Mouse (Mus musculus) CH12.LX (cell line): Measurements from ENCODE around the gene Cped1. TPM values are rescaled to one million over a fixed set of nuclear protein-coding genes. Genes with fewer than 3 reads are reported as not detected.

Experiments
- DNase-seq: peaks from one replicate; pipeline ENCODE4 v3.0.0-alpha.2; 2013; ENCODE audit errors: extremely low read depth
- H3K27ac ChIP-seq: 2 replicates; pipeline ENCODE4 v1.5.1; 2012; ENCODE audit warnings: low read depth, mild to moderate bottlenecking, control low read depth, moderate library complexity; ENCODE audit not compliant: insufficient read depth
- H3K27me3 ChIP-seq: replicated peaks from 2 replicates; pipeline ENCODE3; 2012; ENCODE audit warnings: inconsistent platforms
- H3K36me3 ChIP-seq, 2 experiments: replicated peaks in 1 of 2; 2 replicates each; pipeline versions ENCODE3 to v1.6.1; 2012; ENCODE audit warnings: inconsistent platforms in 1 of 2, low read length in 1 of 2, mild to moderate bottlenecking in 1 of 2, mixed read lengths in 1 of 2, moderate library complexity in 1 of 2; ENCODE audit not compliant: control insufficient read depth in 1 of 2, insufficient read depth in 1 of 2
- H3K4me1 ChIP-seq, 2 experiments: 2 replicates each; pipeline ENCODE4 v1.6.1; 2012; ENCODE audit warnings: inconsistent platforms in 1 of 2, moderate library complexity in 1 of 2; ENCODE audit not compliant: insufficient read depth in 2 of 2, control insufficient read depth in 1 of 2
- H3K4me2 ChIP-seq: 2 replicates; pipeline ENCODE4 v1.6.1; 2012; ENCODE audit warnings: low read depth, mild to moderate bottlenecking, control low read depth; ENCODE audit not compliant: poor library complexity, insufficient read depth, severe bottlenecking
- H3K4me3 ChIP-seq, 3 experiments: fragments of 150-350 bp in 1 of 3; sonication (generic) in 1 of 3; replicated peaks in 1 of 3; 2 replicates each; pipeline versions ENCODE3 to v1.5.1; 2011 to 2012; ENCODE audit warnings: low read depth in 2 of 3, low read length in 2 of 3, mild to moderate bottlenecking in 2 of 3, moderate library complexity in 2 of 3, control low read depth in 1 of 3, improper control_type of control experiment in 1 of 3, inconsistent platforms in 1 of 3, mixed read lengths in 1 of 3; ENCODE audit not compliant: poor library complexity in 1 of 3
- H3K79me2 ChIP-seq: replicated peaks from 2 replicates; pipeline ENCODE4 v1.6.1; 2012; ENCODE audit warnings: mild to moderate bottlenecking, moderate library complexity; ENCODE audit not compliant: control insufficient read depth, poor library complexity, insufficient read depth, severe bottlenecking; ENCODE audit errors: extremely low read depth
- H3K9ac ChIP-seq: 2 replicates; pipeline ENCODE4 v1.6.1; 2012; ENCODE audit warnings: low read depth, mild to moderate bottlenecking, control low read depth, moderate library complexity; ENCODE audit not compliant: insufficient read depth
- H3K9me3 ChIP-seq: replicated peaks from 2 replicates; pipeline ENCODE3; 2012; ENCODE audit warnings: low read length, inconsistent platforms, mixed read lengths
- BHLHE40 ChIP-seq: IDR thresholded peaks from 2 replicates; pipeline ENCODE4 v1.6.1; 2011; ENCODE audit warnings: mild to moderate bottlenecking, low read depth, low read length, improper control_type of control experiment
- CHD2 ChIP-seq: IDR thresholded peaks from 2 replicates; pipeline ENCODE4 v1.6.1; 2011; ENCODE audit warnings: low read length, improper control_type of control experiment
- CTCF ChIP-seq, 2 experiments: IDR thresholded peaks in 1 of 2; conservative IDR thresholded peaks in 1 of 2; 2 replicates each; pipeline ENCODE4 v1.5.1; 2011 to 2012; ENCODE audit warnings: low read depth in 2 of 2, low read length in 2 of 2, improper control_type of control experiment in 1 of 2, inconsistent platforms in 1 of 2, mild to moderate bottlenecking in 1 of 2, moderate library complexity in 1 of 2
- EP300 ChIP-seq: IDR thresholded peaks from 2 replicates; pipeline ENCODE4 v1.6.1; 2011; ENCODE audit warnings: low read length, improper control_type of control experiment
- GABPA ChIP-seq: IDR thresholded peaks from 2 replicates; pipeline ENCODE4 v1.6.1; 2012; ENCODE audit warnings: low read depth, low read length, improper control_type of control experiment, inconsistent platforms; ENCODE audit not compliant: insufficient replicate concordance
- IRF4 ChIP-seq: IDR thresholded peaks from 2 replicates; pipeline ENCODE4 v1.6.1; 2014; ENCODE audit warnings: low read depth, mild to moderate bottlenecking, inconsistent platforms, low read length, improper control_type of control experiment
- JUN ChIP-seq: IDR thresholded peaks from 2 replicates; pipeline ENCODE4 v1.6.1; 2011; ENCODE audit warnings: low read depth, mild to moderate bottlenecking, low read length, improper control_type of control experiment, moderate library complexity; ENCODE audit not compliant: insufficient read depth
- JUND ChIP-seq: conservative IDR thresholded peaks from 2 replicates; pipeline ENCODE4 v1.6.1; 2011; ENCODE audit warnings: low read depth, low read length, improper control_type of control experiment
- KAT2A ChIP-seq: IDR thresholded peaks from 2 replicates; pipeline ENCODE4 v1.6.1; 2012; ENCODE audit warnings: low read length, improper control_type of control experiment, inconsistent platforms; ENCODE audit not compliant: insufficient replicate concordance
- MEF2A ChIP-seq: IDR thresholded peaks from 2 replicates; pipeline ENCODE4 v1.6.1; 2014; ENCODE audit warnings: low read depth, mild to moderate bottlenecking, inconsistent platforms, low read length, improper control_type of control experiment, borderline replicate concordance
- MYC ChIP-seq: IDR thresholded peaks from 2 replicates; pipeline ENCODE4 v1.6.1; 2011; ENCODE audit warnings: low read depth, mild to moderate bottlenecking, improper control_type of control experiment, low read length
- NELFE ChIP-seq: IDR thresholded peaks from 2 replicates; pipeline ENCODE4 v1.6.1; 2011; ENCODE audit warnings: low read depth, low read length, improper control_type of control experiment
- POLR2AphosphoS2 ChIP-seq: IDR thresholded peaks from 2 replicates; pipeline ENCODE4 v1.6.1; 2011; ENCODE audit warnings: low read depth, low read length, improper control_type of control experiment
- RAD21 ChIP-seq: IDR thresholded peaks from 2 replicates; pipeline ENCODE4 v1.6.1; 2011; ENCODE audit warnings: low read depth, mild to moderate bottlenecking, low read length, improper control_type of control experiment, moderate library complexity
- TCF12 ChIP-seq: IDR thresholded peaks from 2 replicates; pipeline ENCODE4 v1.6.1; 2014; ENCODE audit warnings: low read depth, mild to moderate bottlenecking, inconsistent platforms, low read length, improper control_type of control experiment
- UBTF ChIP-seq: IDR thresholded peaks from 2 replicates; pipeline ENCODE4 v1.6.1; 2012; ENCODE audit warnings: low read depth, mild to moderate bottlenecking, inconsistent platforms, low read length, improper control_type of control experiment, moderate library complexity
- USF2 ChIP-seq: conservative IDR thresholded peaks from 2 replicates; pipeline ENCODE4 v1.6.1; 2011; ENCODE audit warnings: low read depth, low read length, improper control_type of control experiment
- ZC3H11A ChIP-seq: IDR thresholded peaks from 2 replicates; pipeline ENCODE4 v1.6.1; 2012; ENCODE audit warnings: low read depth, mild to moderate bottlenecking, inconsistent platforms, low read length, improper control_type of control experiment
- ZMIZ1 ChIP-seq: IDR thresholded peaks from 2 replicates; pipeline ENCODE4 v1.6.1; 2012; ENCODE audit warnings: low read depth, mild to moderate bottlenecking, inconsistent platforms, low read length, improper control_type of control experiment
- dilution Hi-C: fragments of 300-500 bp; cut with MboI; formaldehyde crosslinking; loops from 2 replicates; pipeline ENCODE4 v1.14.3; 2020; ENCODE audit warnings: low sequenced_read_pairs; ENCODE audit not compliant: extremely low pct_unique_long_range_greater_than_20kb, extremely low pct_ligation_motif_present
- in situ Hi-C: fragments of 300-500 bp; cut with MboI; formaldehyde crosslinking; loops from 3 replicates; pipeline ENCODE4 v1.14.3; 2019; ENCODE audit warnings: low sequenced_read_pairs, low pct_ligation_motif_present, low pct_unique_long_range_greater_than_20kb, mixed read lengths
- polyA plus RNA-seq: library from polyadenylated mRNA; unstranded; fragments of >175 nt; gene quantifications from 2 replicates; pipeline ENCODE4 v1.2.1, GENCODE M21; 2012; ENCODE audit warnings: low read depth; ENCODE audit not compliant: insufficient read length
- total RNA-seq, 2 experiments: library from RNA; depleted of rRNA; stranded (reverse); fragments of 300-350 nt in 1 of 2; fragments of >200 nt in 1 of 2; gene quantifications; 2 replicates each; pipeline ENCODE4 v1.2.3; 2012 to 2014

Cped1 gene
- total and polyA plus RNA-seq, 3 experiments = 0.51 to 6.8 (median 1.1) TPM

- peak overlapping the region; percentile 29; the same call in 1 of the 2 replicates for H3K9ac ChIP-seq
- in situ Hi-C loops = no loop called here
- peaks cover 0 to 5% of the 10 kb centered on the region in 2 experiments; a peak in 1 of 4 replicates for H3K4me1 ChIP-seq
- dilution Hi-C loops = no loop called here
- no peak for DNase-seq
- no peaks in the 10 kb centered on the region for H3K27me3 ChIP-seq
- peak overlapping the region in 1 of 3 experiments; percentile 50 for H3K4me3 ChIP-seq
- H3K79me2 ChIP-seq = no peaks in the 10 kb centered on the region
- H3K9me3 ChIP-seq = no peaks in the 10 kb centered on the region
- H3K27ac ChIP-seq = no peak overlapping the region
- no peaks in the 10 kb centered on the region for H3K36me3 ChIP-seq
- TF ChIP-seq CTCF (conservative IDR thresholded peaks at IDR 0.05 in 1 of 2, IDR thresholded peaks at IDR 0.05 in 1 of 2; ENCODE audit: low read depth in 2 of 2, low read length in 2 of 2) = no peak
- TF ChIP-seq GABPA = no peak
- no peak for TF ChIP-seq ZC3H11A
- TF ChIP-seq UBTF = no peak
- no peak for TF ChIP-seq ZMIZ1
- no peak for TF ChIP-seq TCF12
- peak; percentile 53; the same call in 1 of the 2 replicates for TF ChIP-seq BHLHE40
- TF ChIP-seq EP300 = no peak
- no peak for TF ChIP-seq MYC
- TF ChIP-seq NELFE = no peak
- peak; percentile 41; the same call in 1 of the 2 replicates for TF ChIP-seq IRF4
- TF ChIP-seq, all 38 proteins: peak for 2
- H3K4me2 ChIP-seq = peak overlapping the region; percentile 83
These were observed 24.5 kb downstream of the Cped1 start for GRCm38 (mm10) chr6:22010258-22010657.

- H3K4me2 ChIP-seq = no peak overlapping the region
- H3K79me2 ChIP-seq = no peaks in the 10 kb centered on the region
- in situ Hi-C loops = no loop called here
- dilution Hi-C loops = no loop called here
- no peaks in the 10 kb centered on the region for H3K9me3 ChIP-seq
- H3K27ac ChIP-seq = no peak overlapping the region
- no peaks in the 10 kb centered on the region for H3K27me3 ChIP-seq
- peaks cover 0 to 5% of the 10 kb centered on the region in 2 experiments; a peak in 1 of 4 replicates for H3K4me1 ChIP-seq
- DNase-seq = no peak
- no peak overlapping the region for H3K9ac ChIP-seq
- TF ChIP-seq GABPA (no peak), USF2 (no peak), KAT2A (no peak), JUN (no peak), RAD21 (no peak), ZMIZ1 (no peak), JUND (no peak), UBTF (no peak), MEF2A (no peak), ZC3H11A (no peak), CHD2 (no peak), TCF12 (no peak), CTCF (conservative IDR thresholded peaks at IDR 0.05 in 1 of 2, IDR thresholded peaks at IDR 0.05 in 1 of 2; ENCODE audit: low read depth in 2 of 2, low read length in 2 of 2) (no peak), MYC (no peak), BHLHE40 (no peak), POLR2AphosphoS2 (no peak)
- H3K36me3 ChIP-seq = no peaks in the 10 kb centered on the region
- H3K4me3 ChIP-seq = no peak overlapping the region
These were observed 25.1 kb downstream of the Cped1 start for GRCm38 (mm10) chr6:22010761-22011281.
